Mouse (Mus musculus): Measurements from ENCODE around the gene Camta1. TPM values are rescaled to one million over a fixed set of nuclear protein-coding genes. Genes with fewer than 3 reads are reported as not detected.

Gene Camta1
- polyA plus RNA-seq, 1 experiment, result 155 TPM

DNA sequence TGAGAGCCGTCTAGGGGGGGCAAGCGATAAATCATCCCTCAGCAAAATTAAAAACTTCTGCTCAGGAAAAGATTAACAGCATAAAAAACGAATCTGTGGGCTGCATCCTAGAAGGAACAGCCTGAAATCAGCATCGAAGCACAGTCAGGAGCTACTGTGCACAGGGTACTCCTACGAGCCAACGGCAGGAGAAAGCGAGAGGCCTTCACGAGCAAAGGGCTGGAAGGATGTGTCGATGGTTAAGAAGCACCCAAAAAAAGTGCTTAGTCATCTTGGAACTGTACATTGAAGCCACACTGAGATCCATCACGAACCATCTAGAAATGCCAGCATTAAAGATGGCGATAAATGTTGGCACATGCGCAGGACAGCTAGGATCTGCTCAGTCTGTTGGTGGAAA is 171.6 kb downstream of the Camta1 start:
- no peak overlapping the region for H3K27ac ChIP-seq (ENCODE audit: insufficient read depth, low read length)
- no peak for DNase-seq
- H3K4me3 ChIP-seq (replicated peaks; ENCODE audit: insufficient read depth, low read depth, low read length), result no peak overlapping the region
- WGBS, result 83% methylated on average over 12 of the region's 12 CpGs
- TF ChIP-seq CTCF (IDR thresholded peaks at IDR 0.05; ENCODE audit: borderline replicate concordance, insufficient read depth, low read depth, low read length) (no peak), POLR2A (IDR thresholded peaks at IDR 0.05; ENCODE audit: borderline replicate concordance, insufficient read depth, low read length) (no peak)
- peaks cover 7% of the 10 kb centered on the region for H3K4me1 ChIP-seq (ENCODE audit: control insufficient read depth, insufficient read depth, low read length)
- no peaks in the 10 kb centered on the region for H3K27me3 ChIP-seq (ENCODE audit: control insufficient read depth, insufficient read depth, low read length)

DNA sequence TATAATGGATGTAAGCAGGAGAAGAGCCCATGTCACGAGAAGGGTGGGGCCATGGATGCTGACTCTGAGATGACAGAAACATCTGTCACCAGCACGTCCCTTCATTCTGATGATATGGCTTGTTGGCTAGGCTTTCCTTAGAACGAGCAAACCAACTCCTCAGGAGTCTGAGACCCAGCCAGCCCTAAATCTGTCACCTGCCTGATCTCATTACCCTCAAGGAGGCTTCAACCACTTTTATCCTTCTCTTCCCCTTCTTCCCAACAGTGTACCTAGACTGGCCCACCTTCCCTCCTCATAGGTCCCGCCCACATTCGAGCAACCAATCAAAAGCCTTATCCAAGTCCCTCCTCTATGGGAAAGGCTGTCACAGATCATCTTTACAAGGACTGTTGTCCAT is 173.5 kb downstream of the Camta1 start:
- H3K27ac ChIP-seq (ENCODE audit: insufficient read depth, low read length), result no peak overlapping the region
- no peaks in the 10 kb centered on the region for H3K27me3 ChIP-seq (ENCODE audit: control insufficient read depth, insufficient read depth, low read length)
- no peak for DNase-seq
- WGBS, result 50% methylated on average over 5 of the region's 5 CpGs
- peaks cover 11% of the 10 kb centered on the region for H3K4me1 ChIP-seq (ENCODE audit: control insufficient read depth, insufficient read depth, low read length)
- TF ChIP-seq CTCF (IDR thresholded peaks at IDR 0.05; ENCODE audit: borderline replicate concordance, insufficient read depth, low read depth, low read length), result no peak
- no peak for TF ChIP-seq POLR2A (IDR thresholded peaks at IDR 0.05; ENCODE audit: borderline replicate concordance, insufficient read depth, low read length)
- no peak overlapping the region for H3K4me3 ChIP-seq (replicated peaks; ENCODE audit: insufficient read depth, low read depth, low read length)

DNA sequence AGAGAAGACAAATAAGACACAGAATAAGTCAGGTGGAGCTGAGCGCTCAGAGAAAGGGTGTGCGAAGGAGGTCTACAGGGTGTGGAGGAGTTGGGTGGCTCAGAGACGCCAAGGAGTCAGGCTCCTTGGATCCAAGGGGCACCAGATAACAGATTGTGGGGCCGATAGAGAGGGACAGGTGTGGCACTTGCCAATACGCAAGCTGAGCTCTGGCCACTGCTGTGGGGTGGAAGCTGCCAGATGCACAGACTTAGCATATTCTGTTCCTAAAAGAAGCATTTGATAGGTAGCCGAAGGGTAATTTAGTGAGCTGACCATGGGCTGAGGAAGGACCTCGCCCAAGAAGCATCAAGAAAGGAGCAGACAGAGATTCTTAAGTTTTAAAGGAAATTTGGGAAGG is 177.1 kb downstream of the Camta1 start:
- 46% methylated on average over 7 of the region's 7 CpGs for WGBS
- no peak overlapping the region for H3K27ac ChIP-seq (ENCODE audit: insufficient read depth, low read length)
- no peaks in the 10 kb centered on the region for H3K27me3 ChIP-seq (ENCODE audit: control insufficient read depth, insufficient read depth, low read length)
- H3K4me3 ChIP-seq (replicated peaks; ENCODE audit: insufficient read depth, low read depth, low read length), result no peak overlapping the region
- TF ChIP-seq POLR2A (IDR thresholded peaks at IDR 0.05; ENCODE audit: borderline replicate concordance, insufficient read depth, low read length), result no peak
- TF ChIP-seq CTCF (IDR thresholded peaks at IDR 0.05; ENCODE audit: borderline replicate concordance, insufficient read depth, low read depth, low read length), result no peak
- no peak for DNase-seq
- H3K4me1 ChIP-seq (ENCODE audit: control insufficient read depth, insufficient read depth, low read length), result peaks cover 11% of the 10 kb centered on the region

DNA sequence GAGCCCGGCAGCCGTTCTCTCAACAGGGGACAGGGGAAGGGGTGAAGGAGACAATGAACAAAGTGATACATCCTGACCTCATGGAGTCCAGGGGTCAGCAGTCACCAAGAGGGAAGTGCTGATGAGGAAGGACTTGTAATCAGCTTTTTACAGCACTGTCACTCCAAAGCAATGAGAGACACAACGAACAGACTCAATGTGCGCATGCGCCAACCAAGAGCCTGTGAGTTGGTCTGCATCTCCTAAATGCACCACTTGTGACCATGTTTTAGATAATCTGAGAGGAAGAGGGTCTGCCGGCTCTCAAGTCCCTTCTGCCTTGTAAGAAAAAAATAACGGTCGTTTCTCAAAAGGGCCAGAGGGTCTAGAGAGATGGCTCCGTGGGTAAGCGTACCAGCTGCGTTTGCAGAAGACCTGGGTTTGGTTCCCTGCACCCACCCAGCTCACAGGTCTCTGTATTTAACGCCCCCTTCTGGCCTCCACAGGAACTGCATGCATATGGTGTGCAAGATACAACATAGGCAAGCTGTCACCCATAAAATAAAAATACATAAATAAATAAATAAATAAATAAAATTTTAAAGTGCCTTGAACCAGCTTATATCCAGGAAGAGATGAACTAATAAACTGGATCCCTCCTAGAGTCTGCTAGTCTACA is 178.7 kb downstream of the Camta1 start:
- 84% methylated on average over 12 of the region's 12 CpGs for WGBS
- Histone ChIP-seq H3K4me3 (replicated peaks; ENCODE audit: insufficient read depth, low read depth, low read length) (no peak overlapping the region), H3K27me3 (ENCODE audit: control insufficient read depth, insufficient read depth, low read length) (no peaks in the 10 kb centered on the region), H3K27ac (ENCODE audit: insufficient read depth, low read length) (no peak overlapping the region), H3K4me1 (ENCODE audit: control insufficient read depth, insufficient read depth, low read length) (peaks cover 6% of the 10 kb centered on the region; the same call in 1 of the 2 replicates)
- DNase-seq, result no peak
- TF ChIP-seq CTCF (IDR thresholded peaks at IDR 0.05; ENCODE audit: borderline replicate concordance, insufficient read depth, low read depth, low read length) (peak; percentile 37; the same call in 1 of the 2 replicates), POLR2A (IDR thresholded peaks at IDR 0.05; ENCODE audit: borderline replicate concordance, insufficient read depth, low read length) (no peak)

DNA sequence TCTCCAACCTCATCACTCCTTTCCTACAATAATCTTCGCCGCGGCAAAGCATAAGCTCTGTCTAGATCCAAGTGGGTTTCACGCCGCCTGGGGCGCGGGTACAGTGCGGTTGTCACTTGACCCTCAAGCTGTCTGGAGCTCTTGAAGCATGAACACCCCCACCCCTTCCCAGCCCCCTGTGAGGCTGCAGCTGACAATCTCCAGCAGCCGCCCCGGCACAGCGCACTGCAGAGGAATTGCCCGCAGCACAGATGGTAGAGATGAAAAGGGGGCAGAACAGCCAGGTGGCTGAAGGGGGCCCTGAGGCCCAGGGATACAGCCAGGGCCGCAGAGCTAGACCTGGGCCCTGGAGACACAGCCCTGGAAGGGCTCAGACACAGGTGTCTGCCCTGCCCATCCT is 189.2 kb downstream of the Camta1 start:
- WGBS, result 65% methylated on average over 13 of the region's 13 CpGs
- Histone ChIP-seq H3K4me1 (ENCODE audit: control insufficient read depth, insufficient read depth, low read length) (peaks cover 10% of the 10 kb centered on the region), H3K4me3 (replicated peaks; ENCODE audit: insufficient read depth, low read depth, low read length) (no peak overlapping the region), H3K27ac (ENCODE audit: insufficient read depth, low read length) (no peak overlapping the region), H3K27me3 (ENCODE audit: control insufficient read depth, insufficient read depth, low read length) (no peaks in the 10 kb centered on the region)
- DNase-seq, result no peak
- TF ChIP-seq POLR2A (IDR thresholded peaks at IDR 0.05; ENCODE audit: borderline replicate concordance, insufficient read depth, low read length) (no peak), CTCF (IDR thresholded peaks at IDR 0.05; ENCODE audit: borderline replicate concordance, insufficient read depth, low read depth, low read length) (no peak)

DNA sequence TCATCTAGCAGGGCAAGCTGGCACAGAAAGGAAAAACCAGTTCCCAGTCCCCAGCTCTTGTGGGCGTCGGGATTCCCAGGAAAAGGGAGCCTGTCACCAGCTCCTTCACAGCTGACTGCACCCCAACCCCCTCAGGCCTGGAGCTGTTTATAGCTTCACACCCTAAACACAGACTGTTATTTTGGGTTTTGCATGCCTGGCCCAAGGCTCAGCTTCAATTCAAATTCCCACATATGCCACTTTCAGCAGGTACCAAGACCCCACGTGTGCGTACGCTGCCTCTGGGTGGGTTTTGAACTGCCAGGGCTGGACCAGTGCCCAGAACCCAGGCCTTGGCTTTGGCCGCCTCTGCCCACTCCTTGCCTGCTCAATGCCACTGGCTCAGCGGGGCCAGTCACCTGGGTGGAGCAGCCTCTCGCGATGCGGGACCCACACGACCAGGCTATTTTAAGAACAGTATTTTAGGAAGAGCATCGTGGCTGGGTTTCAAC is 195.2 kb downstream of the Camta1 start:
- TF ChIP-seq CTCF (IDR thresholded peaks at IDR 0.05; ENCODE audit: borderline replicate concordance, insufficient read depth, low read depth, low read length), result no peak
- no peak for TF ChIP-seq POLR2A (IDR thresholded peaks at IDR 0.05; ENCODE audit: borderline replicate concordance, insufficient read depth, low read length)
- DNase-seq, result peak; percentile 77 to 83
- Histone ChIP-seq H3K4me1 (ENCODE audit: control insufficient read depth, insufficient read depth, low read length) (peaks cover 42% of the 10 kb centered on the region), H3K4me3 (replicated peaks; ENCODE audit: insufficient read depth, low read depth, low read length) (no peak overlapping the region), H3K27me3 (ENCODE audit: control insufficient read depth, insufficient read depth, low read length) (no peaks in the 10 kb centered on the region), H3K27ac (ENCODE audit: insufficient read depth, low read length) (peak overlapping the region; percentile 21; the same call in 1 of the 2 replicates)
- 5% methylated on average over 12 of the region's 12 CpGs for WGBS

DNA sequence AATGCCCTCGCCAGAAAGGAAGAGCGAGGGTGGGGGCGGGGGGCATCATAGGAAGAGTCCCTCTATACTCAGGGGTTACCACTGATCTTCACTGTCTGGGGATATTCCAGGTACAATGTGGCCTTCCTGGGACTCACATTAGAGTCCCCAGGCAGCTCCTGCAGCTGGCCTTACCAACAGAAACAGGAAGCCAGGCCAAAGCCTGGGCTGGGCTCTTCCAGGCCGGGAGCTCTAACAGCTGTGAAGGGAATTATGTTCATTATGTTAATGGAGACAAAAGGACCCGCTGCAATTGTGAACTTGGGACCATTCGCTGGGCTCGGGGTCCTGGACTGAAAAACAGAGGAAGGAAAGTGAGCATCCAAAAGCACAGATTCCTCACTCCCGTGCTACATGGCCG is 200.2 kb downstream of the Camta1 start:
- Histone ChIP-seq H3K4me3 (replicated peaks; ENCODE audit: insufficient read depth, low read depth, low read length) (no peak overlapping the region), H3K27ac (ENCODE audit: insufficient read depth, low read length) (no peak overlapping the region), H3K4me1 (ENCODE audit: control insufficient read depth, insufficient read depth, low read length) (peaks cover 25% of the 10 kb centered on the region), H3K27me3 (ENCODE audit: control insufficient read depth, insufficient read depth, low read length) (no peaks in the 10 kb centered on the region)
- TF ChIP-seq CTCF (IDR thresholded peaks at IDR 0.05; ENCODE audit: borderline replicate concordance, insufficient read depth, low read depth, low read length), result no peak
- TF ChIP-seq POLR2A (IDR thresholded peaks at IDR 0.05; ENCODE audit: borderline replicate concordance, insufficient read depth, low read length), result no peak
- 75% methylated on average over 9 of the region's 9 CpGs for WGBS
- DNase-seq, result no peak

DNA sequence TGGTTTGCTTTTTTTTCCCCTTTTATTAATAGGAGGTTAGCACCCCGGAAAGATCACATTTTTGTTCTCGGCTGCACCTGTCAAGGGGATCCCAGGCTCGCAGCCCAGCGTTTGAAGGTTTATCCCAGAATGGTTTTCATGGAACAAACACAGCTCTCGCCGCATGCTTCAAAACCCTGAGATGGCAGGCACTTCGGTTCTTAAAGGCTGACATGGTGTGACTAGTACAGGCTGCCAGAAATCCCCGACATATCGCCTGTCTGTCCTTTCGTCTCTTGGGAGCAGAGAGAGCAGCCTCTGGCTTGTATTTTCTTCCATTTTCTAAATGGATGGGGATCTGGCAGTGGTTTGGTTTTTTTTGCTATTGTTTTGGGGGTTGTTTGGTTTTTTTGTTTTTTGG is 205.2 kb downstream of the Camta1 start:
- H3K4me3 ChIP-seq (replicated peaks; ENCODE audit: insufficient read depth, low read depth, low read length), result no peak overlapping the region
- no peak overlapping the region for H3K27ac ChIP-seq (ENCODE audit: insufficient read depth, low read length)
- TF ChIP-seq POLR2A (IDR thresholded peaks at IDR 0.05; ENCODE audit: borderline replicate concordance, insufficient read depth, low read length), result no peak
- TF ChIP-seq CTCF (IDR thresholded peaks at IDR 0.05; ENCODE audit: borderline replicate concordance, insufficient read depth, low read depth, low read length), result no peak
- DNase-seq, result no peak
- 34% methylated on average over 10 of the region's 10 CpGs for WGBS
- peaks cover 3% of the 10 kb centered on the region; the same call in 1 of the 2 replicates for H3K4me1 ChIP-seq (ENCODE audit: control insufficient read depth, insufficient read depth, low read length)
- H3K27me3 ChIP-seq (ENCODE audit: control insufficient read depth, insufficient read depth, low read length), result no peaks in the 10 kb centered on the region
